Mouse (Mus musculus) MEL (cell line): ENCODE results near the gene Gm49395.

Source experiments
- KAT2A ChIP-seq: conservative IDR thresholded peaks from 2 replicates; pipeline ENCODE4 v1.6.1; 2012; ENCODE audit warnings: low read depth, low read length, improper control_type of control experiment, inconsistent platforms
- MEF2A ChIP-seq: IDR thresholded peaks from 2 replicates; pipeline ENCODE4 v1.6.1; 2014; ENCODE audit warnings: low read depth, mild to moderate bottlenecking, inconsistent platforms, low read length, improper control_type of control experiment; ENCODE audit not compliant: poor library complexity, insufficient replicate concordance, severe bottlenecking; ENCODE audit errors: extremely low read depth
- USF1 ChIP-seq: IDR thresholded peaks from 2 replicates; pipeline ENCODE4 v1.6.1; 2014; ENCODE audit warnings: low read depth, mild to moderate bottlenecking, inconsistent platforms, low read length, improper control_type of control experiment, moderate library complexity

DNA sequence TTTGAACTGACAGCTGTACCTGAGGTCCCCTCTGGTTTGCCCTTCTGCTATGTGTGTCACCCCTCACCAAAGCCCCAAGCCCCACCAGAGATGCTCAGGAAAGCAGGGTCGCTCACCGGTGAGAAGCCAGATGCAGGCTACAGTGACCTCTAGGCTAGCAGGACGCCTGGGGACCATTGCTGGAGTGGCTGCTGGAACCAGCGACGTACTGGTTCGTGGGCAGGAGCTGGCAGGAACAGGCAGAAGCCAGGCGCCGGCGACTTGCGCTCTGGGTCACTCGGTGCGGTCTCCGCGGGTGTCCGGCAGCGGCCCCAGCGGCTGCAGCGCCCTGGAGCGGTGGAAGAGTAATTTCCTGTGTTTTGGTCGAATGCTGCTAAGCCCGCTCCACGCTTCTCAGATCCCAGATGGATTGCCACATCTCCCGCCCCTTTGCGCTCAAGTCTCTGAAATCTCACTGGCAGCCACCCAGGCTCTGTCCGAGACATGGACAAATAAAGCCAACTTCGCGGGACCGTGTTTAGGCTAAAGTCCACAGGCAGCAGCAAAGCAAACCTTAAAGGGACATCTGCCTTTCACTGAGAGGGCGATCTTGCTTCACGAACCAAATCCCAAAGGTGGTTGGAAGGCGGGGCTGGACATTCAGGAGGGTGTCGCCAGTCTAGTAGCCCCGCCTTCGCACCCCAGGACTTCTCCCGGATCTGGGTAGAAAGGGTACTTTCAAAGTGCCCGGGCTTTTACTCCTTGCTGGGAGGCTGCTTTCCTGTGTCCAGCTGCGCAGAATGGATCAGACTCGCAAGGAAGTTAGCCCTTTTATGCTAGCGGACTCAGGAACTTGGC lies at the start of gene Gm49395, which contains the start of gene Itga1:
- TF ChIP-seq USF1: no peak
- no peak for TF ChIP-seq KAT2A
- TF ChIP-seq MEF2A: no peak
